Mouse (Mus musculus) liver, adult 2 months (tissue): ENCODE measurements around the gene Wdr86.

Source experiments
- CTCF ChIP-seq: fragments of 200-500 bp; IDR thresholded peaks from 2 replicates; pipeline ENCODE4 v1.5.1; 2011; ENCODE audit warnings: low read depth, low read length, control low read depth
- POLR2A ChIP-seq: fragments of 200-500 bp; IDR thresholded peaks from 2 replicates; pipeline ENCODE4 v1.6.1; 2011; ENCODE audit warnings: low read length, control low read depth; ENCODE audit not compliant: insufficient read depth; ENCODE audit errors: extremely low read depth

- TF ChIP-seq CTCF, result no peak
- no peak for TF ChIP-seq POLR2A
Observed at GRCm38 (mm10) chr5:24757816-24758215, 27.3 kb upstream of the Wdr86 start, which contains the start of gene Crygn.
